Mouse (Mus musculus): ENCODE measurements at regions not wholly inside any gene's neighbourhood (a gene's known extent, or its start where the extent isn't known, plus 50 kb on each side); places are given as distances from the start of the nearest gene placed in this dataset.
A peak's percentile ranks its signal among the peaks of the same experiment; 100 is the strongest.

DNA sequence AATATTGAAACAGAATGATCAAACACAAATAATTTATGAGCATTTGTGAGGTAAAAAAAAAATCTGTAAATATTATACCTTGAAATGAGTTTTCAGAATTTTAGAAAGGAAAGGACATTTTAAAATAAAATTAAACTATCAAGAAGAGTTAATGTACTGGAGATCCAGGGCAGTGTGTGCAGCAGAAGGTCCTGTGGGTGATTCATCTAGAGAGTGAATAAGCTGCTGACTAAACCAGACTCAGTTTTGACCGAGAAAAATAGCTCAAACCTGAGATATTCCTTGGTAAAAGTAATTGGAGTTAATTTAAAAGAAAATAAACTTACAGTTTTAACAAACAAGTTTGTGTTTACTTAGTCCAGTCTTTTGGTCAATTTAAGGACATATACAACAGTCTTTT lies 1118.6 kb upstream of the Celf2 start:
- no peak for DNase-seq (ENCODE audit: low spot score in 2 of 2)

DNA sequence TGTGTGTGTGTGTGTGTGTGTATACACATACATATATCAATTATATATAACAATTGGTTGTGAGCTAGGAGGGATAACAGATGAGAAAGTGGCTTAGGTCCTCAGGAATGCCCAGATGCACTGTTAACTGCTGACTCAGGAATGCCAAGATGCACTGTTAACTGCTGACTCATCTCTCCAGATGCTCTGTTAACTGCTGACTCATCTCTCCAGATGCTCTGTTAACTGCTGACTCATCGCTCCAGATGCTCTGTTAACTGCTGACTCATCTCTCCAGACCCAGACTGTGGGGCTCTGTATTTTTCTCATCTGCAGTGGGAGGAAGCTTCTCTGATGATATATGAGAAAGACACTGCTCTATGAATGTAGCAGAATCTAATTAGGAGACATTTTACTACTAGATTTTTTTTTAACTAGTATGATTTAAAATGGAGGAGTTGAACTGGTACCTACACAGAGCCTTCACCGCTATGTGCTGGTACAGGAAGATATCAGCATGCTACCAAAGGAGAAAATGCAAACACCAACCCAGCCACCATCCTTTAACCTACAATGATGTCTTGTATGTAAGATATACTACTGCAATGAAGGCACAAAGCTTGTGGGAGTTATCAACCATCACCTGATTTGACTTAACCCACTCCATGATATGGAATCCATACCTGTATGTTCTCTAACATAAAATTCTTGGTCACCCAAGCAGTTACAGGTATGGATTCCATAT lies 1119.3 kb upstream of the Celf2 start:
- DNase-seq (ENCODE audit: low spot score in 2 of 2): no peak

DNA sequence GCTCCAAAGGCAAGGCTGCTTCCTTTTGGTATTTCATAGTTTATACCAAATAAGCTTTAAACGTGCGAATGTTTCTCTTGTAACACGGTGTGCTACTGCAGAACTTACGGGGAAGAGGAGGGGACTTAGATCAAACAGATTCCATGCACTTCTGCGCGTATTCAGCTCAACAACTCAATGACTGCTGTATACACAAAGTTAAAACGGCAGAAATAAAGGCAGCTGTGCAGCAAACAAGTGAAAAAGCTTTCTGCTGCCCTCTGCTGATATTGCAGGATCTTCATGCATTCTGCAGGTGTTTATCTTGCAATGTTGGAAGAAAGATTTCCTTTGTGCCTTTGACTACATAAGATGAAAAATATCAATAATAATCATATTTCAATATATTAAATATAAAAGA lies 1128.7 kb upstream of the Celf2 start:
- peak in 1 of 2 experiments; percentile 33 for DNase-seq (ENCODE audit: low spot score in 2 of 2)

GRCm38 (mm10) chr2:8639282-8639681 lies 1129.9 kb upstream of the Celf2 start:
- no peak for DNase-seq (ENCODE audit: low spot score in 2 of 2)

- no peak for DNase-seq (ENCODE audit: low spot score in 2 of 2)
These were observed 1136.1 kb upstream of the Celf2 start for GRCm38 (mm10) chr2:8645463-8645862.

GRCm38 (mm10) chr2:8660544-8660943 lies 1151.2 kb upstream of the Celf2 start:
- no peak for DNase-seq (ENCODE audit: low spot score in 2 of 2)

GRCm38 (mm10) chr2:8673751-8674378 lies 1164.5 kb upstream of the Celf2 start:
- peak; percentile 38 to 48 for DNase-seq (ENCODE audit: low spot score in 2 of 2)

DNA sequence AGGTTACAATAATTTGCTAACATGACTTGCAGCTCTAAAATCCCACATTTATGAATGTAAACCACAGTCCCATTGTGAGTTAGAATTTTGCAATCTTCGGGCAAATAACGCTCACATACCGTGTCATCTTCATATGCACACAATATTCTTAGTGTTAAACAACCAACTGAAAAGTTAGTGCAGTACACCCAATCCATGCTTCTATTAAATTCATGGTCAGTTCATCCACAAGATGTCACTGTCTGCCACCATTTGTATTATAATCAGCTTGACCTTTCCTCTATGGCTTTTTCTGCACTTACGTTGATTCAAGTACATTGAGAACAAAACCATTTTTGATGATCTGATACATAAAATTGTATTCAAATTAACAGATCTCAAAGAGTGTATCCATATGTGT lies 1166.2 kb upstream of the Celf2 start:
- DNase-seq (ENCODE audit: low spot score in 2 of 2): no peak

GRCm38 (mm10) chr2:8676546-8676945 lies 1167.2 kb upstream of the Celf2 start:
- DNase-seq (ENCODE audit: low spot score in 2 of 2): no peak

DNA sequence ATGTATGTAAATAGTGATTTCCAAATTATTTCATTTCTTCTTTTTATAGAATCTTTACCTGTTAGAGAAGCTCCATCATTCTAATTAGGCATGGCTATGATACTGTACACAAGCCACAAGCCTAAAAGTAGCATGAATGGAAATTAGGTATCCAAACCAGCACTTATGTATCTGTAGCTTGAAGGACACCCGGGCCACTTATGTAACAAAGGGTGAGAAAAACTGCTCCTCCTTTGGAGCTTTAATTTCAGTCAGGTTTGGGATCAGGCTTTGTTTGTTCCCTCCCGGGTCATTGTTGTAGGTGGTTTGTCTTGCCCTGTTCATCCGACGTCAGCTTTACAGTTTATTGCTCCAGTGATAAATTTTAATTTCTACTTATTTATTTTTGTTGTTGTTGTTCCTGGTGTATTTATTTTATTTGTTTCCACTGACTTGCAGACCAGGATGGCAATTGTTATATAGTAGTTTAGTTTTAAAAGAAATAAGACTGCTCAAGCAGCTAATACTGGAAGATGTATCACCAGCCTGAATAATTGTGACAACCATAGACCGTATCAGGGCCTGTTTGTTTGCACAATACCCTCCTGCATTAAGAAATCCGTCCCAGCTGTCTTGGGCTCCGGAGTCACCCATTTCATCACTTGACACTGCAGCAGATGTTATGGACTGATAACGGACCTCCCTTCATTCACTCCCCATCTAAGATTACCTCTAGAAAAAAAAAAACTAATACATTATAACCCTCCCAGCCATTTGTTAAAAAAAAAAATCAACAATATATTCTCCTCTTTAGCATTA lies 1181.7 kb upstream of the Celf2 start:
- DNase-seq (ENCODE audit: low spot score in 2 of 2): no peak

DNA sequence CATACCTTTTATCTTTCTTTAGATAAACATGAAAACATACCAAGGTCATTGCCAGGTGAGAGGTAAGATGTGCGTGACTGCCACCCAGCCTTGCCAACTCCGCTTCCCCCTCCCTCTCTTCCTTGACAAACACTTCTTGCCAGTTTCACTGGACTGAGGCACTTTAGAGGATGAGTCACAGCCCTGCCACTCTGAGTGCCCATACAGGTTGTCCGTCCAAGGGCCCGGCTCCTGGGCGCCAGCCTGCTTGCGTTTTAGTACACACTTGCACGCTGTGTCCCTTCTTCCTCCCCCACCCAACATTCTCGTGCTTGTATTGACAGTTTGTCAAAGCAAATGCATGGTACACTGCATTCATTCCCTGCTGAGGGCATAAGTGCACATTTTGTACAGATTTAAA lies 1151.7 kb upstream of the 4930412O13Rik start:
- DNase-seq (ENCODE audit: low spot score in 2 of 2): no peak

- no peak for DNase-seq (ENCODE audit: low spot score in 2 of 2)
These were observed 1126.9 kb upstream of the 4930412O13Rik start for GRCm38 (mm10) chr2:8754142-8754541.

- no peak for DNase-seq (ENCODE audit: low spot score in 2 of 2)
These were observed 1124.5 kb upstream of the 4930412O13Rik start for GRCm38 (mm10) chr2:8756546-8756945.

GRCm38 (mm10) chr2:8770636-8771035 lies 1110.4 kb upstream of the 4930412O13Rik start:
- no peak for DNase-seq (ENCODE audit: low spot score in 2 of 2)

DNA sequence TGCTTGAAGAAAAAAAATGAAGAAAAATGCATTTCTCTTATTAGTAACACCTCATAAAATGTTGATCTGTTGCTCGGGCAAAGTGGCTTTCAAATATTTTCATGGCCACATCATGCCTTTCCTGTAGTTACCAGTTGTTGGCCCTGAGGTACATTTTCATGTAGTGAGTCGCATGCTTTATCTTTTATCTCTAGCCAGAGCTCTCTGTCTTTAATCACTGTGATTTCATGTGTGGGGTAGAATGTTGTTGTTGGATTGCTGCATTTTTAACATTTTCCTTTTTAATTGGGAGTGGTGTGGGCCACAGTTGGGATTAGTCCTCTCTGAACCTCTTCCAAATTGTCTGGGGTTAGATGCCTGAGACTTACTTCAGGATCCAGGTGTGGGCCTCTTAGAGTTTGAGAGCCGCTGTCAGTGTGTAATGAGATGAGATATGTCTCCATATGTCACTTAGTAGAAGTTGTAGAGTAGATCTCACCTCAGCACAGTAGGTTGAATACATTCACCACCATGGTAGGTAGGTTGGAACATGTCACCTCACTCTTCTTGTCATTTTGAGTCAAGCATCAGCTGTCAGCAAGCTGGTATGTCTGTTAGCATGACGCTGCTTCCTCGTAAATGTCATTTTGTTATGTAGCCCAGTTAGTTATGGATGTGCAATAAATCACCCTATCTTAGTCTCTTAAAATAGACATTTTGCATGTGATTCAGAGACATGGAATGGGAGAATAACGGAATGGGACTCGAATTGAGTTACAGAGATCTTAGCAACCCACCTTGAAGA lies 1099.7 kb upstream of the 4930412O13Rik start:
- no peak for DNase-seq (ENCODE audit: low spot score in 2 of 2)

DNA sequence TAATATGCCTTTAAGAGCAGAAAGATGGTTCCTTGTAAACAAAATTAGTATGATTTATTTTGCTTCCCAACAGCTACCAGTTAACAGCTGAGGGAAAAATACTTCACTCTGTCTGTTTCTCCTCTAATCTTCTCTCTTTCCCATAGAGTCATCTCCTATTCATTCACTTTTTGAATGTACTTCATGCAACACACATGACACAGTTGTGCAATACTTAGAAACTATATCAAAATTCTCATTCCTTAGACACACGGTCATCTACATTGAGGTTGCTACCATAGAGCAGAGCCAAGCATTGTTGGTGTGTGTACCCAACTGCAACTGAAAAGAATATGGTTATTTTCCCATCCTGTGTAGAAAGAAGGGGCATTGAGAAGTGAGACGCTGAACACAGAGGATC lies 1098.8 kb upstream of the 4930412O13Rik start:
- DNase-seq (ENCODE audit: low spot score in 2 of 2): no peak

- no peak for DNase-seq (ENCODE audit: low spot score in 2 of 2)
These were observed 1079.0 kb upstream of the 4930412O13Rik start for GRCm38 (mm10) chr2:8802061-8802460.

GRCm38 (mm10) chr2:8809609-8810008 lies 1071.4 kb upstream of the 4930412O13Rik start:
- DNase-seq (ENCODE audit: low spot score in 2 of 2): no peak

DNA sequence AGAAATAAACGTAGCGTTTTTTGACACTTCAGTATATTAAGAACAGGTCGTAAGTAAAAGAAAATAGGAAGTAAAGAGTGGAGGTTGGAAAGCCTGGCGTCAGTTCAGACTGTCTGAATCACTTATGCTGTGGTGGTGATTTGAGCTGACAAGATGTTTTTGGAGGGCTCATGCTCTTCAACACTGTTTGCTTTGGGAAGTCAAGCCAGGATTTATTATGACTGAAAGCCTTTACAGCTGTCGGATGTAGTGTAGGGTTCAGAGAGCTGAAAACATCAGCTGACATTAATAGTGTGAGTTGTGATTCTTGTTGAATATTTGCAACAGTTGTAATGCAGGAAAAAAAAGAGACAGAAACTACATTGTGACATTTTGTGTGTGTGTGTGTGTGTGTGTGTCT lies 1062.9 kb upstream of the 4930412O13Rik start:
- no peak for DNase-seq (ENCODE audit: low spot score in 2 of 2)

DNA sequence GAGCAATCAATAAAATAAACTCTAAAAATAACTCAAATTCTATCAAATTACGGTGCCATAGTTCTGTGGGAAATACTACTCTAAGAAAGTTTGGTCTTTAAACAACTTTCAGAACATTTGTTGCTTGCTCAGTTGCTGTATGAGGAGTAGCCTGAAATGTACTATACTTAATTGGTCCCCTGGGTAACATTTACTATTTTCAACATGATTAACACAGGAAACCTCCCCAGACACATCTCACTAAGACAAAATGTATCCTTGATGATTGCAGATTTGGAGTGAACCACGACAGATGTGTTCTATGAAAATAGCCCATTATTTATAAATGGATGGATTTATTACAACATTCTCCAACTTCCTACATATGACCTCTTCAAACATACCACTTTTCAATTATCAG lies 1055.6 kb upstream of the 4930412O13Rik start:
- DNase-seq (ENCODE audit: low spot score in 2 of 2): no peak
